Mouse (Mus musculus) kidney, postnatal 36 days (tissue): ENCODE measurements around the gene Nckap1l.

Source experiments
- DNase-seq, 2 experiments: peaks; one replicate each; pipeline ENCODE4 v3.0.0; 2021 to 2022; ENCODE audit warnings: mixed read lengths in 2 of 2

Nckap1l gene

GRCm38 (mm10) chr15:103540646-103541045 lies 87.1 kb downstream of the Nckap1l start:
- no peak for DNase-seq

GRCm38 (mm10) chr15:103542526-103542925 lies 88.9 kb downstream of the Nckap1l start:
- DNase-seq: peak; percentile 55 to 73

GRCm38 (mm10) chr15:103547983-103548382 lies 94.4 kb downstream of the Nckap1l start:
- DNase-seq: no peak
